Mouse (Mus musculus) pancreas, adult 10 weeks (tissue): Measurements from ENCODE around the gene B4galt1. TPM values are rescaled to one million over a fixed set of nuclear protein-coding genes. Genes with fewer than 3 reads are reported as not detected.

Experiments used
- polyA plus RNA-seq: library from polyadenylated mRNA; stranded (reverse); fragments of 350-450 nt; fragmentation: Illumina TruSeq; extraction: RNeasy Lipid Tissue Mini Kit (QIAGEN cat#74804); gene quantifications from one replicate; pipeline ENCODE4 v1.2.3, GENCODE M21; 2015; ENCODE audit warnings: low read depth, low replicate concordance; ENCODE audit not compliant: insufficient read depth

Gene B4galt1
- polyA plus RNA-seq = 8.5 TPM

GRCm38 (mm10) chr4:40853565-40854386, at the start of gene B4galt1:
Gene B4galt1 (minus strand): TSS chr4:40854005.

GRCm38 (mm10) chr4:40757780-40758420, 95.9 kb downstream of the B4galt1 start, which contains the start of gene Smu1:
Gene Smu1 (minus strand): TSS chr4:40757923.

Other genes starting within 250 kb of the B4galt1 start
- 2.8 TPM for gene Aptx, start 150.8 kb downstream of the B4galt1 start, polyA plus RNA-seq
- 38.2 TPM for gene Dnaja1, start 131.9 kb downstream of the B4galt1 start, polyA plus RNA-seq
- gene Smu1, start 96.1 kb downstream of the B4galt1 start, polyA plus RNA-seq = 11.2 TPM
- gene Spink4, start 66.0 kb upstream of the B4galt1 start, polyA plus RNA-seq = 5.2 TPM
- 69.8 TPM for gene Bag1, start 94.3 kb upstream of the B4galt1 start, polyA plus RNA-seq
- gene Chmp5, start 94.4 kb upstream of the B4galt1 start, polyA plus RNA-seq = 23.0 TPM
- 22.6 TPM for gene Nfx1, start 116.9 kb upstream of the B4galt1 start, polyA plus RNA-seq
- gene Aqp7, start 194.1 kb upstream of the B4galt1 start, polyA plus RNA-seq = 1.1 TPM
- gene Aqp3, start 244.2 kb upstream of the B4galt1 start, polyA plus RNA-seq = not detected